Mouse (Mus musculus) CH12.LX (cell line): Measurements from ENCODE around the gene Gipc2. TPM values are rescaled to one million over a fixed set of nuclear protein-coding genes. Genes with fewer than 3 reads are reported as not detected.

Source experiments
- DNase-seq: peaks from one replicate; pipeline ENCODE4 v3.0.0-alpha.2; 2013; ENCODE audit errors: extremely low read depth
- H3K27ac ChIP-seq: 2 replicates; pipeline ENCODE4 v1.5.1; 2012; ENCODE audit warnings: low read depth, mild to moderate bottlenecking, control low read depth, moderate library complexity; ENCODE audit not compliant: insufficient read depth
- H3K27me3 ChIP-seq: replicated peaks from 2 replicates; pipeline ENCODE3; 2012; ENCODE audit warnings: inconsistent platforms
- H3K36me3 ChIP-seq, 2 experiments: replicated peaks in 1 of 2; 2 replicates each; pipeline versions ENCODE3 to v1.6.1; 2012; ENCODE audit warnings: inconsistent platforms in 1 of 2, low read length in 1 of 2, mild to moderate bottlenecking in 1 of 2, mixed read lengths in 1 of 2, moderate library complexity in 1 of 2; ENCODE audit not compliant: control insufficient read depth in 1 of 2, insufficient read depth in 1 of 2
- H3K4me1 ChIP-seq, 2 experiments: 2 replicates each; pipeline ENCODE4 v1.6.1; 2012; ENCODE audit warnings: inconsistent platforms in 1 of 2, moderate library complexity in 1 of 2; ENCODE audit not compliant: insufficient read depth in 2 of 2, control insufficient read depth in 1 of 2
- H3K4me2 ChIP-seq: 2 replicates; pipeline ENCODE4 v1.6.1; 2012; ENCODE audit warnings: low read depth, mild to moderate bottlenecking, control low read depth; ENCODE audit not compliant: poor library complexity, insufficient read depth, severe bottlenecking
- H3K4me3 ChIP-seq, 3 experiments: fragments of 150-350 bp in 1 of 3; sonication (generic) in 1 of 3; replicated peaks in 1 of 3; 2 replicates each; pipeline versions ENCODE3 to v1.5.1; 2011 to 2012; ENCODE audit warnings: low read depth in 2 of 3, low read length in 2 of 3, mild to moderate bottlenecking in 2 of 3, moderate library complexity in 2 of 3, control low read depth in 1 of 3, improper control_type of control experiment in 1 of 3, inconsistent platforms in 1 of 3, mixed read lengths in 1 of 3; ENCODE audit not compliant: poor library complexity in 1 of 3
- H3K79me2 ChIP-seq: replicated peaks from 2 replicates; pipeline ENCODE4 v1.6.1; 2012; ENCODE audit warnings: mild to moderate bottlenecking, moderate library complexity; ENCODE audit not compliant: control insufficient read depth, poor library complexity, insufficient read depth, severe bottlenecking; ENCODE audit errors: extremely low read depth
- H3K9ac ChIP-seq: 2 replicates; pipeline ENCODE4 v1.6.1; 2012; ENCODE audit warnings: low read depth, mild to moderate bottlenecking, control low read depth, moderate library complexity; ENCODE audit not compliant: insufficient read depth
- H3K9me3 ChIP-seq: replicated peaks from 2 replicates; pipeline ENCODE3; 2012; ENCODE audit warnings: low read length, inconsistent platforms, mixed read lengths
- CHD2 ChIP-seq: IDR thresholded peaks from 2 replicates; pipeline ENCODE4 v1.6.1; 2011; ENCODE audit warnings: low read length, improper control_type of control experiment
- CTCF ChIP-seq, 2 experiments: IDR thresholded peaks in 1 of 2; conservative IDR thresholded peaks in 1 of 2; 2 replicates each; pipeline ENCODE4 v1.5.1; 2011 to 2012; ENCODE audit warnings: low read depth in 2 of 2, low read length in 2 of 2, improper control_type of control experiment in 1 of 2, inconsistent platforms in 1 of 2, mild to moderate bottlenecking in 1 of 2, moderate library complexity in 1 of 2
- ELF1 ChIP-seq: IDR thresholded peaks from 2 replicates; pipeline ENCODE4 v1.6.1; 2014; ENCODE audit warnings: low read depth, mild to moderate bottlenecking, inconsistent platforms, low read length, improper control_type of control experiment
- EP300 ChIP-seq: IDR thresholded peaks from 2 replicates; pipeline ENCODE4 v1.6.1; 2011; ENCODE audit warnings: low read length, improper control_type of control experiment
- ETS1 ChIP-seq: conservative IDR thresholded peaks from 2 replicates; pipeline ENCODE4 v1.6.1; 2012; ENCODE audit warnings: low read depth, mild to moderate bottlenecking, inconsistent platforms, low read length, improper control_type of control experiment, moderate library complexity
- HCFC1 ChIP-seq: IDR thresholded peaks from 2 replicates; pipeline ENCODE4 v1.6.1; 2012; ENCODE audit warnings: low read depth, mild to moderate bottlenecking, inconsistent platforms, low read length, improper control_type of control experiment
- IRF4 ChIP-seq: IDR thresholded peaks from 2 replicates; pipeline ENCODE4 v1.6.1; 2014; ENCODE audit warnings: low read depth, mild to moderate bottlenecking, inconsistent platforms, low read length, improper control_type of control experiment
- JUN ChIP-seq: IDR thresholded peaks from 2 replicates; pipeline ENCODE4 v1.6.1; 2011; ENCODE audit warnings: low read depth, mild to moderate bottlenecking, low read length, improper control_type of control experiment, moderate library complexity; ENCODE audit not compliant: insufficient read depth
- KAT2A ChIP-seq: IDR thresholded peaks from 2 replicates; pipeline ENCODE4 v1.6.1; 2012; ENCODE audit warnings: low read length, improper control_type of control experiment, inconsistent platforms; ENCODE audit not compliant: insufficient replicate concordance
- MAX ChIP-seq: IDR thresholded peaks from 2 replicates; pipeline ENCODE4 v1.6.1; 2011; ENCODE audit warnings: low read length, improper control_type of control experiment
- MAZ ChIP-seq: IDR thresholded peaks from 2 replicates; pipeline ENCODE4 v1.6.1; 2012; ENCODE audit warnings: low read depth, mild to moderate bottlenecking, inconsistent platforms, low read length, improper control_type of control experiment, moderate library complexity
- MEF2A ChIP-seq: IDR thresholded peaks from 2 replicates; pipeline ENCODE4 v1.6.1; 2014; ENCODE audit warnings: low read depth, mild to moderate bottlenecking, inconsistent platforms, low read length, improper control_type of control experiment, borderline replicate concordance
- MYC ChIP-seq: IDR thresholded peaks from 2 replicates; pipeline ENCODE4 v1.6.1; 2011; ENCODE audit warnings: low read depth, mild to moderate bottlenecking, improper control_type of control experiment, low read length
- NELFE ChIP-seq: IDR thresholded peaks from 2 replicates; pipeline ENCODE4 v1.6.1; 2011; ENCODE audit warnings: low read depth, low read length, improper control_type of control experiment
- PAX5 ChIP-seq: IDR thresholded peaks from 2 replicates; pipeline ENCODE4 v1.6.1; 2012; ENCODE audit warnings: low read length, inconsistent platforms, mixed read lengths
- POLR2AphosphoS2 ChIP-seq: IDR thresholded peaks from 2 replicates; pipeline ENCODE4 v1.6.1; 2011; ENCODE audit warnings: low read depth, low read length, improper control_type of control experiment
- RAD21 ChIP-seq: IDR thresholded peaks from 2 replicates; pipeline ENCODE4 v1.6.1; 2011; ENCODE audit warnings: low read depth, mild to moderate bottlenecking, low read length, improper control_type of control experiment, moderate library complexity
- SMC3 ChIP-seq: IDR thresholded peaks from 2 replicates; pipeline ENCODE4 v1.6.1; 2011; ENCODE audit warnings: low read depth, low read length, improper control_type of control experiment
- TCF12 ChIP-seq: IDR thresholded peaks from 2 replicates; pipeline ENCODE4 v1.6.1; 2014; ENCODE audit warnings: low read depth, mild to moderate bottlenecking, inconsistent platforms, low read length, improper control_type of control experiment
- UBTF ChIP-seq: IDR thresholded peaks from 2 replicates; pipeline ENCODE4 v1.6.1; 2012; ENCODE audit warnings: low read depth, mild to moderate bottlenecking, inconsistent platforms, low read length, improper control_type of control experiment, moderate library complexity
- dilution Hi-C: fragments of 300-500 bp; cut with MboI; formaldehyde crosslinking; loops from 2 replicates; pipeline ENCODE4 v1.14.3; 2020; ENCODE audit warnings: low sequenced_read_pairs; ENCODE audit not compliant: extremely low pct_unique_long_range_greater_than_20kb, extremely low pct_ligation_motif_present
- in situ Hi-C: fragments of 300-500 bp; cut with MboI; formaldehyde crosslinking; loops from 3 replicates; pipeline ENCODE4 v1.14.3; 2019; ENCODE audit warnings: low sequenced_read_pairs, low pct_ligation_motif_present, low pct_unique_long_range_greater_than_20kb, mixed read lengths
- polyA plus RNA-seq: library from polyadenylated mRNA; unstranded; fragments of >175 nt; gene quantifications from 2 replicates; pipeline ENCODE4 v1.2.1, GENCODE M21; 2012; ENCODE audit warnings: low read depth; ENCODE audit not compliant: insufficient read length
- total RNA-seq, 2 experiments: library from RNA; depleted of rRNA; stranded (reverse); fragments of 300-350 nt in 1 of 2; fragments of >200 nt in 1 of 2; gene quantifications; 2 replicates each; pipeline ENCODE4 v1.2.3; 2012 to 2014

The Gipc2 gene
- total and polyA plus RNA-seq, 3 experiments: 0.24 to 1.2 (median 0.38) TPM

- Histone ChIP-seq H3K9ac (no peak overlapping the region), H3K9me3 (peaks cover 10% of the 10 kb centered on the region), H3K27ac (no peak overlapping the region), H3K36me3 (peaks cover 0 to 2% of the 10 kb centered on the region in 2 experiments), H3K4me3 (no peak overlapping the region), H3K4me2 (no peak overlapping the region), H3K27me3 (no peaks in the 10 kb centered on the region), H3K4me1 (peaks cover 19 to 25% of the 10 kb centered on the region in 2 experiments), H3K79me2 (no peaks in the 10 kb centered on the region)
- no peak for DNase-seq
- in situ Hi-C loops (loop anchor here (25.0 kb wide), 1 partner anchor 629 kb away; no protein-coding TSS in a partner anchor), dilution Hi-C loops (no loop called here)
- TF ChIP-seq POLR2AphosphoS2 (no peak), CTCF (conservative IDR thresholded peaks at IDR 0.05 in 1 of 2, IDR thresholded peaks at IDR 0.05 in 1 of 2; ENCODE audit: low read depth in 2 of 2, low read length in 2 of 2) (no peak)
Measured at GRCm38 (mm10) chr3:152108560-152109259, 57.3 kb downstream of the Gipc2 start.

GRCm38 (mm10) chr3:152108003-152108395, 58.0 kb downstream of the Gipc2 start:
- Histone ChIP-seq H3K27me3 (no peaks in the 10 kb centered on the region), H3K4me2 (no peak overlapping the region), H3K9ac (no peak overlapping the region), H3K4me1 (peaks cover 12 to 20% of the 10 kb centered on the region in 2 experiments), H3K9me3 (peaks cover 10% of the 10 kb centered on the region), H3K79me2 (no peaks in the 10 kb centered on the region), H3K36me3 (peaks cover 0 to 4% of the 10 kb centered on the region in 2 experiments), H3K27ac (no peak overlapping the region), H3K4me3 (no peak overlapping the region)
- in situ Hi-C loops (loop anchor here (25.0 kb wide), 1 partner anchor 629 kb away; no protein-coding TSS in a partner anchor), dilution Hi-C loops (no loop called here)
- TF ChIP-seq UBTF (no peak), MAX (no peak), CTCF (conservative IDR thresholded peaks at IDR 0.05 in 1 of 2, IDR thresholded peaks at IDR 0.05 in 1 of 2; ENCODE audit: low read depth in 2 of 2, low read length in 2 of 2) (no peak), HCFC1 (no peak), ETS1 (no peak), KAT2A (no peak), MYC (no peak), POLR2AphosphoS2 (no peak), NELFE (no peak), MAZ (no peak), JUN (no peak), PAX5 (no peak), IRF4 (no peak), EP300 (no peak), TCF12 (no peak), CHD2 (no peak), SMC3 (no peak), MEF2A (no peak), ELF1 (no peak), RAD21 (no peak)
- no peak for DNase-seq
